Mouse (Mus musculus) fat pad, adult 2 months (tissue): ENCODE data around the gene Mgmt.
A peak's percentile ranks its signal among the peaks of the same experiment; 100 is the strongest.

Experiments used
- DNase-seq: peaks from one replicate; pipeline ENCODE4 v3.0.0-alpha.2; 2011; ENCODE audit warnings: low read depth, low spot score; ENCODE audit errors: extremely low read depth

Mgmt gene

DNA sequence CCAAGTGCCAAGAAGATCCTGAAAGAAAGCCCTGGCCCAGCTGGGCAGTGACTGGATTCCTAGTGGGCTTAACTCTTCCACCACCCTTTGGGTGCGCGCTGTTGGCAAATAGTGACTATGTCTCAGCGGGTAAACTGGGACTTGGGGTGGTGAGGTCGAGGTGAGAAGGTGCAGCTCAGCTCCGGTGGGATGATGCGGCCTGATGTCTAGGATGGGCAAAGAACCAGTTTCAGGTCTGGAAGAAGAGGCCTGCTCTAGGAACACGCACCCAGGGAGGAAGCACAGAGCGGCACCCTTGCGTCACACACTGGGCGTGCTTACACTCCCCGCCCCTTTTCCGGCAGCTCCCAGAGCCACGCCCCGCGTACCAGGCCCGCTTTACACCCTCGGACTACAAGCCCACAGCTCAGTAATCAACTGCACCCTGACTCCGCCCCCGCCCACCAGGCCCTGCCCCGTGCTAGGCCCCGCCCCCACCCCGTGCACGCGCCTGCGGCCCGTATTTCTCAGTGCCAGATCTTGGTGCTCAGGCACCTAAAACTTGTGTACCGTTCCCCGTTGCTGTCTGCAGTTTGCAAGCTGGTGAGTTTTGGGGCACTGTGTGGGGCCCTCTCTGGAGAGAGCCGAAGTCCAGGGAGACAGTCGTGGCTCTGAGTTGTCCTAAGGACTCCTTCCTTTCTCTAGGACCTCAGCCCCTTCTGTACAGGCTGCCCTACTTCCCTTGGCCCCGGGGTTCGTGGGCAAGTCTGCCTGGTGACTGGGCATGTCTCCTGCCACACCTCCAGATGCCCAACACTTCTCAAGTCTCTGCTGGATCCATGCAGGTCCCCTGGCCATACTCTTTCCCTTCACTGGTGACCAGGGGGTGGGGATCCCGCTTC is at the start of gene Mgmt:
Mgmt (plus strand) TSS at position 509 of the 881 bp plus-strand sequence.
- peak; percentile 50 for DNase-seq

DNA sequence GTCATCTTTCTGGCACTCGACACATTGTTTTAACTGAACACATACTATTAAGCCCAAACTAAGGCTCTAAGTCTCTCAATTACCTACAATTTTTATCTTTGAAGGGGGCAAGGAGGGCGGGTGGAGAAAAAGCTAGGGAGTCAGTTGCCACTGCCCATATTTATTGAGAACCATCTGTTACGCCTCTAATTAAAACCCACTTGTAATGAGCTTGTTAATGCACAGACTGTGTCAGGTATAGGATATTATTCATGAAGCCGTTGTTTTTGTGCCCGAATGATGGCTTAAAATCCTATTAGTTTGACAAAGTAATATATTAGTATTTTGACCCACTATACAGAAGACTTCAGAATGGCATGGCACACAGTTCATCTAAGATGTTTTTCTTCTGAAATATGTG is 49.6 kb upstream of the Mgmt start:
- no peak for DNase-seq

DNA sequence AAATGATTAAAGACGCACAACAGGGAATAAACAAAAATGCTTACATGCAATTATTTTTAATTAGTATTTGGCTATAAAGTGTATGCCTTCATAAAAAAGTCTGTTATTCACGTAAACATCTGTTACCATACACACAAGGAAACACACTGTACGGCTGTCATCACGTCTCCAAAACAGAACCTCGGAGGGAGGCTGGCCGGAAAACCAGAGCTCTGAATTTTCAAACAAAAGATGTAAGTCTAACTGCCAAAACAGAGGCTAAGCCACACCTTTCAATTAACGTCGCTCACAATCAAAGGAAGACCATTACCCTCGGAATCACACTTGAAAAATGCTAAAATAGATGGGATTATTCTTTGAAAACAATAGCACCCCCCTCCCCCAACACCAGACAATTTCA is 49.1 kb upstream of the Mgmt start:
- DNase-seq = no peak

DNA sequence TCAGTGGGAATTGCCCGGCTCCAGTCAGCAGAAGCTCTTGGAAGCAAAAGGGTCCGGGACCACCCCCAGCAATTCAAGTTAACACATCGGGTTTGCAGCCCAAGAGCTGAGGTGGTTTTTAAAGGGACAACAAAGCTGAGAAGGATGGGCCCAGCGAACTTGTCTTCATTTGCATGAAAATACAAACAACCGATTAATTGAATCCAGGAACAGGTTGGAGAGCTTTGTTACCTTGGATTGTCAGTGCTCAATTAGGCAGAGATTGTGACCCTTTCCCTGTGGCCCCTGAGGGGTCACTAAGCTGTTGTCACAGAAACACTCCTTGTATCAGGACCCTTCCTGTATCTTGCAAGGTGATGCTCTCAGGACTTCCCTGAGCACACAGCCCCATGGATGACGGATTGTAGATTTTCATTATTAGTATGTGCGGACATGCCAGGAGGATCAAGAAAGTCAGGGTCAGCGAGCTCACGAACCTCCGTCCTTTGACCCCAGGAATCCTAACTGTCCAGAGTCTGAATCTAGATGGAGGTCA is 48.3 kb upstream of the Mgmt start:
- no peak for DNase-seq

DNA sequence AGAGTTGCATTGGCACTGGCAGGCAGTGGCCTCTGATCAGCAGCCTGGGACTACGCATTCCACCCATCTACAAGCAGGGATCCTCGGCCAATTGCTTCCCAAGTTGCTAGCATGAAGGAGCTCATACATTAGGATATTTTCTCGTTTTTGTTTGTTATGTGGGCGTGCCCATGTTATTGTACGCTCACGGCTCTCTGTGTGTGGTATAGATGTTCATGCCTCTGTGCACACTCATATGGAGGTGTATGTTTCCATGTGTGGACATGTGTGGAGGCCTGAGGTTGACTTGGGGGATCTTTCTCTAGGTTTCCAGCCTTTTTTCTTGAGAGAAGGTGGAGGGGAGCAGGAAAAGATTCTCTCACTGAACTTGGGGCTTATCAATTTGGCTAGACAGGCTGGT is 46.8 kb upstream of the Mgmt start:
- DNase-seq = no peak

DNA sequence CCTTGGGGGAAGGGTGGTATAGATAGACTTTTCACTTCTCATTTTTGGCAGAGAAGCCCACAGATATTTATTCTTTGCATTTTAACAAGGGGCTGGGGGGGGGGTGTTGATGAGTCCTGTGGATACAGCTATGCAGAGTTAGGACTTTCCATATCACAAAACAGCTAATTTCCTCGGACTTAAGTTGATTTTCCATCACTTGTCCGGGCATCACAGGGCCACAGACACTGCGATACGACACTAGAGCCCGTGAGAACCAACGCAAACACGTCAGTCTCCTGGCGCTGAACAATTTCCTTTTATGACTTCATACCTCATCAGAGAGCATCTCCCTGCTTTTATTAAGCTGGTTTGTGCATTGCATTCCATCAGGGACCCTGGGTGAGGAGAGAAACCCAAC is 45.7 kb upstream of the Mgmt start:
- DNase-seq = no peak

DNA sequence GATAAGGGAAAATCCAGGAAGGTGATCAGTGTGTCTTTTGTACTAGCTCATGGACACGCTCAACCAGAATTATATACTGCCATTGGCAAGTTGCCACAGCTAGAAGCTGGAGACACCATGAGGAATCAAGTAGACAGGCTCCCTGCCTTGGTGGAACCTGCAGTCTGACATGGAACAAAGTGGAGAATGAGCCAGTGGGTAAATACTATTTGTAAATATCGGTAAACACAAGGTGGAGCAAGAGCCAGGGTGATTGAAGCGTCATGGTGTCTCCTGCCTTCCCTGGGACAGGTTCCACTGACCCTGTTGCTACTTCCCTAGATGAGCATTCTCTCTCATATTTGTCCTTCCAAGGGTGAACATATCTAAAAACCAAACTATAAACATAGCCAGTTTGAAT is 44.6 kb upstream of the Mgmt start:
- DNase-seq = no peak

DNA sequence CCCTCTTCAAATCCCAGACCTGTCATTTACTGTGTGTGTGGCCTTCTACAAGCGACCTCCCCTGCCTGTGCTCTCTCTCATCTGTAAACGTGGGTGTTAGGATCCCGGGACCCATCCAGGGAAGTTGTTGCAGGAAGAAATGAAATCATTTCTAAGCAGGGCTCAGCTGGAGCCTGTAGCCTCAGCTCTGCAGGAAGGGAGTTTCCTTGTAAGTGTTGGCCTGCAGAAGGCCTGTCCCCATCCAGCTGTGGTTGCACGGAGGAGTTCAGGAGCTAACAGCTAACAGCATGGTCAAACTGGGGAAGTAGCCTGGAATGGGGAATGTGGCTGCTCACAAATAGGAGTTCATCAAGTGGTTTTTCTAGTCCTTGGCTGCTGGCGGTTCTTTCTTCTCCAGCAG is 44.1 kb upstream of the Mgmt start:
- no peak for DNase-seq

DNA sequence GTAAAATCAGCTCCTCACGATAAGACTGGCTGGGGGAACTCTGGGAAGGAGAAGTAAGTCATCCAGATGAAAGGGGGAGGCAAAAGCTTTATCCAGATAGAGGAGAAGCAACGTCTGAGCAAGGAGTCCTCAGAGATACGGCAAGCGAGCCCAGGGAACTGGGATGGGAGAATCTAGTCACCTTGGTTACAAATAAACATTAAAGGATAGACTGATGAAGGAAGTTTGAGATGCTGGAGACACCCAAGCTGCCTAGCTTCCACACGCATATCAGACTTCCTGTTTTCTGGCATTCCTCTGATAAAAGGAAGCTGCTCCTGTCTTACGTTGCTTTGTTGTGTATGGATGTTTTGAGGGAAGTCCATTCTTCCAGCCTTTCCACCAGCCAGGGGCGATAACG is 42.5 kb upstream of the Mgmt start:
- no peak for DNase-seq

DNA sequence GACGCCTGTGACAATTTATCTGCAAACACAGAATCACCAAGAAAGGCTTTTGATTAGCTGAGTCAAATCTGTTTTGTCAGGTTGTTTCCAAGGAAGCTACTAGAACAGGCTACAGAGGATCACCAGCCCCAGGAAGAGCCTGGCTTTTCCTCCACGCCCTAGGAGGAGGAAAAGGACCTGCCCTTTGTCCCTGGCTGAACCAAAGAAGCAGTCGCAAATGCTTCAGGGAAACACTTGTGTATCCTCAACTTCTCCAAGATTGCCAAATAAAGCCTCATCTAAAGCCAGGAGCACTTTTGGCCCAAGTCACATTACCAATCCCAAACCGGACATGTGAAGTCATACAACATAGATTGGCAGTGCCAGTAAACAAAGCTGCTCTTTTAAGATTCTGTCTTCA is 41.7 kb upstream of the Mgmt start:
- no peak for DNase-seq

DNA sequence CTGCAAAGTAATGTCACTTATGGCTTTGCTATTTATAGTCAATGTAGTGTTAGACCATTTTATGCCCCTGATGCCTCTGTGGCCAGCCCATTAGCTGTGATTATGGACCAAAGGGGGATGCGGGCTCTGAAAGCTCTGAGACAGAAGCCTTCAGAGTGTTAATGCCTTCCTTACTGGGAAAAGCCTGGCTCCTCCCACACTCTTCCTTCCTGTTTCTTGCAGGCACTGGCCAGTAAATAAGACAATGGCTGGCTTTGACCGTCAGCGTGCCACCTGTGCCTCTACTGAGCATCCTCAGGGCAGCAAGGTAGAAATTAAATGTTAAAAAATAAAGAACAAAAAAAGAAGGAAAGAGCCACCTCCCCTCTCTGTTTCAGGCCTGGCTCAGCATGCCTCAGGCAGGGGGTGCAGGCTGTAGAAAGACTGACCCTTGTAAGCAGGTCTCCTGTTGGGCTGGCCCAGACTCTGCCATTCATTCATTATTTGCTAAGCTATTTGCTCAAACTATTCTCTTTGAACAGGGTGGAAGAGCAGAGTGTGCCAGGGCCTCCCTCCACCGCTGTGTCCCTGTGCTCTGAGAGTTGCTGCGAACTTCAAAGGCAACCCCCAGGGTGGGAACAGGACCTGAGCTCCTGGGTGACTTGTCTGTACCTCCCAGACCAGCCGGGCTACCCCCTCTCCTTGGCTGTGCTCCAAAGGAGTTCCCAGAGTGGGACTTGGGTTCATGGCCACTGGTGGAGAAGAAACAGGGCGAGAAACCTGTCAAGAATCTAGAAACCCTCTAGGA is 29.5 kb upstream of the Mgmt start:
- no peak for DNase-seq

DNA sequence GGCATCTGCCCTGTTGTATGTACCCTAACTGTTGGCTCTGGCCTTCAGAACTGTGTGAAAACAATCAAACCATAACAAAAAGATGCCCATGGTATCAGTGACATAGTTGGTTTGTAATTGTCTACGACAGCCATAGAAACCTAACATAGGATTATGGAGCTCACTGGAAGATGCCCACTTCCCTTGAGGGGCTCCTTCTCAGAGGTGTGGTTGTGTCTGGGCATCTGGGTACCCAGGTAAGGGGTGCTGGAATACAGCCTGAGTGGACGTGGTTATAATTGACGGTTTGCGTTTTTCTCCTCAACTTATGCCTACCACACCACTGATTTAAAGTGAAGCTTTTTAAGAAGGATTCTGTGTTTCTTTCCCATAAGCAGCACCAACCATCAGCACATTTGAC is 28.5 kb upstream of the Mgmt start:
- DNase-seq = no peak

DNA sequence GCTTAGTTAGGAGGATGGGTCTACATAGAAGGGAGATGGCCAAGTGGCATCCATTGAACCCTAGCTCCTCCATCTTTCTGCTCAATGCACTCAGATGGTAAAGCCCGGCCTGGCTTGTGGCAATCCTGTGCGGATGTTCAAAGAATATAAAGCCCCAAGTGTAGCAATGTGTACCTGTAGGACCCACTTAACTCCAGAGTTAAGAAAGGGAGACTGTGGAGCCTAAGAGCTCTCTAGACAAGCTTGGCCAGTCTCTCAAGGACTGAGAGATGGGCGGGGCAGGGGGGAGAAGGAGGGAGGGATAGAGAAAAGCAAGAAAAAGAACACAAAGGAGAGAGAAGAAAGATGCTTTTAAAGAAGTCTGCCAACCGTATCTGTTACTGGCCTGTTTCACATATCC is 27.9 kb upstream of the Mgmt start:
- no peak for DNase-seq

DNA sequence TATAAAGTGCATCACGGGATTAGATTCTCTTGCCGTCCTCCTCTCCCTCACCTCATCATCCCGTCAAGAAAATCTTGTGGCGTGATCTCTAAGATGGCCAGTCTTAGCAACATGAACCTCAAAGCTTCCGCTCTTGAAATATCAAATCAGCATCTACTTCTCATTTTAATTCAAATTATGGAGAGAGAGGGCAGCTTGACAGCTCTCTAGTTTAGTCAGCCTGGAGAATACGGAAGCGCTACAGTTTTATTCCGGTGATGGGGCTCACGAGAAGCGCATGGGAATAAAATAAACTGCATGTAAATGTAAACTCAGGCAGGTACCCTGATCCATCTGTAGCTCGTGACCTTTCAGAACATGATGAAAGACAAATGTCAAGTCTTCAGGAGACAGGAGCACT is 22.9 kb upstream of the Mgmt start:
- no peak for DNase-seq

DNA sequence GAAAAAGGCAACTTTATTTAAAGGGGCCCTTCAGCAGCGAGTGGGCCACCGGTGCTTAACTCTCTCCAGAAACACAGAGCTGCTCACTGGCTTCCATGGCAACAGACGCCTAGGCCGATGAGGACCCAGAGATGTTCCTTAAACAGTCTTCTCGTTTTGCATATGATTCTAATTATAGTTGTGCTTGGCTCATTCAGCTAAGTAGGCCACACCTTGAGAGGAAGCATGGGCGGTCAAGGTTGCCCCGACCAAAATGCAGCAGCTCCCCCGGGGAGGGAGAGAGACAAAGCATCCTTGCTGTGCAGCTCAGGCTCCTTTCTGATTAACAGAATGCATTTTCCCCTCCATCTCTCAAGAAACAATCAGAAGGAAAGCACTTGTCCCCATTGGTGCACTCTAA is 22.4 kb upstream of the Mgmt start:
- DNase-seq = no peak

DNA sequence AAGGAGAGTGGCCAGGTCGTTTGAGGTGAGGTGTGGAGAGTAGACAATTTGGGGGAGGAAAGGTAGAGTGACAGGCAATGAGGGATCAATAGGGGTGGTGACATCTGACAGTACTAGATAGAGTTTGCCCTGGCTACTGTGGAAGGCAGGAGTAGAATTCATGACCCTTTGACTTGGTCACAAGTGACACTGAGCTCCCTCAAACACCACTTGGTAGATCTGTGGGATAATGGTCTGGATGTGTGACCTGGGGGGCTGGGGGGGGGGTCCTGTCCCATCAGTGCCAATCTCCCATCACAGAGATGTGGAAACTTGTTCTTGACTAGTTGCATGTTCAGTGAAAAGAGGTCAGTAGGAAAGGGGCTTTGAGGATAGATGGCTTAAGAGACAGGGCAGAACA is 20.0 kb upstream of the Mgmt start:
- DNase-seq = no peak

DNA sequence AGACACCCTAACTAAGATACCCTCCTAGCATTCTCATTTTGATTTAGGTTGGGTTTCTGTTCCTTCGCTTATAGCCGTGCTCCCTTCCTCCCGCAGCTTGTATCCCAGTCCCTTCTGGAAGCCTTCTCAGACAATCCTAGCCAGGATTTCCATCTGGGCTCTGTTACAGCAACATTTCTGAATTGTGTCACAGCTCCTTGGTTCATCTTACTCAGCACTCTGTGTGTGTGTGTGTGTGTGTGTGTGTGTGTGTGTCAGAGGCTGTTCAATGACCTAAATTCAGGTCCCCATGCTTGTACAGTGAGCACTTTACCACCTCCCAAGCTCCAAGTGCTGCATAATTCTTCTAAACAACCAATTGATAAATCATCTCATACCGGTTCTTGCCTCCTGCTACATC is 14.0 kb upstream of the Mgmt start:
- no peak for DNase-seq

DNA sequence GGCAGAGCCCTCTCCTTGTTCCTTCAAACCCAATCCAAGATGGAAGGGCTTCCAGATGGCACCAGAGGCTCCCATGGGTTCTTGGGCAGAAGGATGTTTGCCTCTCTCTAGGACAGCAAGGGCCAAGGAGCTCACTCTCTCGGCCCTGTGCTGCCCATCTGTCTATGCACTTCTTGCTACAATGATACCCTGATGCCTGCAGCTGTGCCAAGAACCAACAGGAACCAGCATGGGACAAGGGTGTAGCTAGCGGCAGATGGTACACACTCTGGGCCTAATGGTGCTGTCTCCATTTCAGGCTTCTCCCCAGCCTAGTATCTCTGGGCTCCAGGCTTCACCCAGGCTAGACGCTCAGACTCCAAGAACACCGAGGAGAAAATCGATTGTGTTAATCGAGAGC is 6.3 kb upstream of the Mgmt start:
- DNase-seq = no peak

DNA sequence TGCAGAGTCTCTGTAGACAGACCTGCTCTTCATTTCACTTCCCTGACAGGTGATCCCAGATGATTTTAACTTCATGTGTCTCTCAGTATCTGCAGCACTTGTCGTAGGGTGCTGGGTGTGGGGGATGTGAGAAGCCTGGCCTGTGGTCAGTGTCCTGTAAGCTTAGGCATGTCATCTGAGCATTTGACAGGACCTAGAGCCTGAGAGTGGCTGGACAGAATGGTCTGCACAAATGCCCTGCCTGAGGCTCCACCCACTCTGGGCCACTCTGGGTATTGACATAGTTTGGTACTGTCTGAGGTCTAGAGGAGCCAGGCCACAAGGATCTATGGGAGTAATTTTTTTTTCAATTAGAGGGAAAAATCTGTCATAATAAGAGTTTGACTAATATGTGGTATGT is 942 bp downstream of the Mgmt start:
- DNase-seq = no peak

DNA sequence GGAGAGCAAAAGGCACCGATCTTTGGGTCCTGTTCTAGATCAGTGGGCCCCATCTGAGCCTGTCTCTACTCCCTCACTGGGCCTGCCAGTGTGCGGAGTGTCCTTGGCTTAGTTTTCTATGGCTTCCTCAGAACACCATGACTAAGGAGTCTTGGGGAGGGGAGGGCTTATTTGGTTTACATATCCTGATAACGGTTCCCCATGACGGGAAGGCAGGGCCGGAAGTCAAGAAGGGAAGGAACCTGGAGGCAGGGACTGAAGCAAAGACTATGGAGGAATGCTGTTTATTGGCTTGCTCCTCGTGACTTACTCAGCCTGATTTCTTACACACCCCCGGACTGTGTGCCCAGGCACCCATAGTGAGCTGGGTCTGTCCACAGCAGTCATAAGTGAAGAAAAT is 1.4 kb downstream of the Mgmt start:
- DNase-seq = no peak

DNA sequence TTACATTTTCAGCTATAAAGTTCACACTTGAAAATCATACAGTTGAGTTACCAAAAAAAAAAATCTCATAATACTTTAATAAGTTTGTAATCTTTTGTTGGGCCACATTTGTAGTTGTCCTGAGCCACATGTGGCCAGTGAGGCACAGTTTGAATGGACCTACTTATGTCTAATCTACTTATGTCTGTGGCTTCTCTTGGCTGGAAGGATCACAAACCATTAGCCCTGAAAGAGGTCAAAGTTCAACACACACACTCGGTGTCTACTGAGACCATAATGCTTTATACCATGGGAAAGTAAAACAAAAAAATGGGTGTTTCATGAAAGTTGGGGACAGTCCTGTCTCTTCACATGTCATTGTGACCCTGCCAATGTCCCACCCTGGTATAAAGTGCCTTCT is 3.1 kb downstream of the Mgmt start:
- DNase-seq = no peak

DNA sequence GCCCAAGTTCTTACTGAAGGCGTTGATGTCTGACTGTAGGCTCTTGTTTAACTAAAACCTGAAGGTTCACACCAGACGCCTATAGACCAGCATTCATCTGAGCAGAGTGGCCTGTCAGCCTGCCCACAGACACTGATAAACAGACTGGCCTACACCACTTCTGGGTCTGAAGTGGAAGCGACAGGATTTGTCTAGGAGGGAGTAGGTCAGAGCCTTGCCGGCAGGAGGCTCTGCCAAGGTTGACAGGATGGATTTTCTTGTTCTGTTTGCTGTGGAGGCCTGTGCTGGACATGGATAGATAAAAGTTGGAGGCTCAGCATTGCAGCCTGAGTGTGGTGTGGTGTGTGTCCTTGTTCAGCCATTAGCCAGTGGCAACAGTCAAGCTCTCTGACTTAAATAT is 3.6 kb downstream of the Mgmt start:
- no peak for DNase-seq
